Mouse (Mus musculus): ENCODE measurements around the gene Efnb3. TPM values are rescaled to one million over a fixed set of nuclear protein-coding genes. Genes with fewer than 3 reads are reported as not detected.
A peak's percentile ranks its signal among the peaks of the same experiment; 100 is the strongest.

Gene Efnb3
- polyA plus RNA-seq, 1 experiment = 0.36 TPM

DNA sequence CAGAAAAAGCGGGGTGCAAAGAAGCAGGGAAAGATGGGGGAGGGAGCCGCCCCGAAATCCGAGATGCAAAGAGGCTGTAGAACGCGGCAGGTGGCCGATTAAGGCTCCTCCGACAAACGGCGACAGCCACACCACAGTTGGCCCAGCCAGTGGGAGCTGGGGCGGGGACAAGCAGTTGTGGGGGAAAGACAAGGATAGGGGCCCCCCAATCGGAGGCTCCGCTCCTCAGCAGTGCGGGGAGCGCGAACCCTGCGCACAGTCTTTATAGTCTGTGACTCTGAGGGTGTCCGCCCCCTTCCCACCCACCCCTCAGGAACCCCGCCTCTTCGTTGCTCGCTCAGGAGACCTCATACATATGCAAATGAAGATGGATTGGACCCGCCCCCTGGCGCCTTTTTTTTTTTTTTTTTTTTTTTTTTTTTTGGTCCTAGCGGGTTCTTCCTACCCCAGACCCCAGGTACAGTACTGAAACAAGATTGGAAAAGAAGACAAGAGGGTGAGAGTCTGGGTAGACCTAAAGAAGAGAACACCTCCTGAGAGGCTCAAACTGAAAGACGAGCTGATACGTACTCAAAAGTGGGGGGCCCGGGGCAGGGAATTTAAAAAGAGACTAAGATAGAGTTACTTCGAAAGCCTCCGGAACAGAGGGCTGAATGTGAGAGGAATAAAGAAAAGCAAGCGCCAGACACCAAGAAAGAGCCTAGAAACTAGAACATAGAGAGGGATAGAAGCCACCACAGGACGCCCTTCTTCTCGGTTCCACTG, 45.9 kb upstream of the Efnb3 start, which contains the start of gene Atp1b2:
Gene Atp1b2, minus strand, starts transcription at position 217 of the 765 bp plus-strand sequence.
- Histone ChIP-seq H3K27me3 (ENCODE audit: control insufficient read depth, insufficient read depth, insufficient read length) (peaks cover 27% of the 10 kb centered on the region), H3K36me3 (ENCODE audit: control insufficient read depth, insufficient read depth) (no peaks in the 10 kb centered on the region), H3K4me2 (ENCODE audit: low read depth) (peak within 1 kb of the TSS; percentile 99), H3K4me3 (peak within 1 kb of the TSS; percentile 24), H3K79me2 (ENCODE audit: control insufficient read depth, insufficient read depth) (no peaks in the 10 kb centered on the region), H3ac (ENCODE audit: control insufficient read depth, insufficient read length) (peak within 1 kb of the TSS; percentile 10)
- TF ChIP-seq POLR2A (IDR thresholded peaks at IDR 0.05; ENCODE audit: insufficient read length, low read depth) (peak; percentile 57), E2F4 (IDR thresholded peaks at IDR 0.05; ENCODE audit: insufficient read depth) (no peak), CEBPB (IDR thresholded peaks at IDR 0.05; ENCODE audit: insufficient read depth, poor library complexity, severe bottlenecking) (no peak), REST (IDR thresholded peaks at IDR 0.05; ENCODE audit: insufficient read depth, insufficient read length) (no peak), TCF3 (IDR thresholded peaks at IDR 0.05; ENCODE audit: insufficient read length, low read depth) (no peak), MYOD1 (IDR thresholded peaks at IDR 0.05; ENCODE audit: control insufficient read depth in 1 of 3, insufficient read length in 2 of 3, low read depth in 2 of 3) (peak in 2 of 3 experiments; percentile 18 to 59), MAX (IDR thresholded peaks at IDR 0.05; ENCODE audit: low read depth) (no peak), USF1 (IDR thresholded peaks at IDR 0.05; ENCODE audit: low read depth) (no peak), POLR2AphosphoS2 (IDR thresholded peaks at IDR 0.05; ENCODE audit: insufficient read length, low read depth) (no peak), MYOG (IDR thresholded peaks at IDR 0.05; ENCODE audit: control insufficient read depth in 1 of 3, insufficient read depth in 1 of 3, insufficient read length in 2 of 3, low read depth in 2 of 3) (peak in 1 of 3 experiments; percentile 55), SRF (IDR thresholded peaks at IDR 0.05; ENCODE audit: control insufficient read depth, insufficient read length, low read depth) (no peak), TCF12 (IDR thresholded peaks at IDR 0.05; ENCODE audit: insufficient read depth, poor library complexity, severe bottlenecking) (no peak)

DNA sequence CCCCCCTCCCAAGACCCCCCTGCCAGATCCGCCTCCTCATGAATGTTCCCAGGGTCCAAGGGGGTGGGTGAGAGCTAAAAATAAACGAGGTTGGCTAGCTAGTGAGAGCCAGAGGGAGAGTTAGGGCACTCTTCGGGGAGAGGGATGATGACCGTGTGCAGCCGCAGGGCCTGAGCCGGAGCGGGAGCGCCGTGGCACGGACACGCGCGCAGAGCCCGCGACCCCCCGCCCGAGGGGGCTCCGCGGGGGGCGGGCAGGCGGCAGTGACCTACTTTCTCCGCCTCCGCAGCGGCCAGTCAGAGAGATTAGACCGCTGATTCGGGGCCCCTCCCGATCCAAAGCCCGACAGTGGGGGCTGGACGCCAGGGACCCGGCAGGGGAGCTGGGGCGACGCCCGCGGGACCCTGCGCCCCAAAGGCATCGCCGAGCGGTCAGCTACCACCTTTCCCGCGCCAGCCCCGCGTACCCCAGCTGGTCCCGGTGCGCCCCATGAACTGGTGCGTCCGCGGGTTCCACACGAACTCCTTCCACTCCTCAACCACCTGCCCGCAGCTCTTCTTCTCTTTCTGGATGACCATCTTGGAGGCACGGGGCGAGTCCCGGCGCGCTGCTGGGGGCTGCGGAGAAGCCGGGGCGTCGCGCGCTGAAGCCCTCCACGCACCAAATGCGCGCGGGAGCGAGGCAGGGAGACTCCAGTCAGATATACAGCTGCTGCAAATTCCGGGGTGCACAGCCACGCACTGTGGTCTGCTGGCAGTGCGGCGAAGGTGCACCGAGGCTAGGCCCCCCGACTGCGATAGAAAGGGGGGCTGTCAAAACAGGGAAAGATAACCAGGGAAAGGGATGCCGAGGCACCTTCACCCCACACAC, 45.0 kb upstream of the Efnb3 start:
- peak overlapping the region; percentile 99 for H3K4me2 ChIP-seq (ENCODE audit: low read depth)
- no peaks in the 10 kb centered on the region for H3K36me3 ChIP-seq (ENCODE audit: control insufficient read depth, insufficient read depth)
- peak overlapping the region; percentile 10 for H3ac ChIP-seq (ENCODE audit: control insufficient read depth, insufficient read length)
- no peaks in the 10 kb centered on the region for H3K79me2 ChIP-seq (ENCODE audit: control insufficient read depth, insufficient read depth)
- TF ChIP-seq MYOG (IDR thresholded peaks at IDR 0.05; ENCODE audit: control insufficient read depth in 1 of 3, insufficient read depth in 1 of 3, insufficient read length in 2 of 3, low read depth in 2 of 3) (no peak), TCF3 (IDR thresholded peaks at IDR 0.05; ENCODE audit: insufficient read length, low read depth) (no peak)
- peak overlapping the region; percentile 24 for H3K4me3 ChIP-seq
- peaks cover 24% of the 10 kb centered on the region for H3K27me3 ChIP-seq (ENCODE audit: control insufficient read depth, insufficient read depth, insufficient read length)

DNA sequence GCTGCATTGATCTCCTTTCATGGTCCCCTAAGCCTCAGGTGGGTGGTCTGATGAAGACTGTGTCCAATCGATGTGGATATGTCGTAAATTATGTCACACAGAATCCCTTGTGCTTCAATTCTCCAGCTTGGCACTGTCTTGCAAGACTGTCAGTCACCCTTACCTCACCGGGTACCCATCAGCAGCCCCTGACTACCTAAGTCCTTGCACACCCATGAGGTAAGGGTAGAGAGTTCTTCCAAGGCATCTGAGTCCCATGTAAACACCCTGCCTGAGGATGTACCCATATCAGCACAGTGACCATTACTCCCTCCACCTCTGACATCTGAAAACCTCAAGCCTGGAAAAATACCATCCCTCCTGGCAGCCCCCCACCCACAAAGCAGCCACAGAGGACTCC, 44.3 kb upstream of the Efnb3 start:
- peaks cover 24% of the 10 kb centered on the region for H3K27me3 ChIP-seq (ENCODE audit: control insufficient read depth, insufficient read depth, insufficient read length)
- no peak for TF ChIP-seq TCF3 (IDR thresholded peaks at IDR 0.05; ENCODE audit: insufficient read length, low read depth)
- TF ChIP-seq CEBPB (IDR thresholded peaks at IDR 0.05; ENCODE audit: insufficient read depth, poor library complexity, severe bottlenecking) = no peak
- no peak for TF ChIP-seq POLR2AphosphoS2 (IDR thresholded peaks at IDR 0.05; ENCODE audit: insufficient read length, low read depth)
- no peak for TF ChIP-seq MAX (IDR thresholded peaks at IDR 0.05; ENCODE audit: low read depth)
- TF ChIP-seq POLR2A (IDR thresholded peaks at IDR 0.05; ENCODE audit: insufficient read length, low read depth) = no peak
- no peak for TF ChIP-seq REST (IDR thresholded peaks at IDR 0.05; ENCODE audit: insufficient read depth, insufficient read length)
- TF ChIP-seq MYOD1 (IDR thresholded peaks at IDR 0.05; ENCODE audit: control insufficient read depth in 1 of 3, insufficient read length in 2 of 3, low read depth in 2 of 3) = no peak
- TF ChIP-seq E2F4 (IDR thresholded peaks at IDR 0.05; ENCODE audit: insufficient read depth) = no peak
- no peak for TF ChIP-seq SRF (IDR thresholded peaks at IDR 0.05; ENCODE audit: control insufficient read depth, insufficient read length, low read depth)
- TF ChIP-seq TCF12 (IDR thresholded peaks at IDR 0.05; ENCODE audit: insufficient read depth, poor library complexity, severe bottlenecking) = no peak
- TF ChIP-seq MYOG (IDR thresholded peaks at IDR 0.05; ENCODE audit: control insufficient read depth in 1 of 3, insufficient read depth in 1 of 3, insufficient read length in 2 of 3, low read depth in 2 of 3) = no peak
- TF ChIP-seq USF1 (IDR thresholded peaks at IDR 0.05; ENCODE audit: low read depth) = no peak
- no peaks in the 10 kb centered on the region for H3K79me2 ChIP-seq (ENCODE audit: control insufficient read depth, insufficient read depth)
- no peak overlapping the region for H3K4me3 ChIP-seq
- no peak overlapping the region for H3ac ChIP-seq (ENCODE audit: control insufficient read depth, insufficient read length)
- H3K4me2 ChIP-seq (ENCODE audit: low read depth) = peak overlapping the region; percentile 99
- H3K36me3 ChIP-seq (ENCODE audit: control insufficient read depth, insufficient read depth) = no peaks in the 10 kb centered on the region

DNA sequence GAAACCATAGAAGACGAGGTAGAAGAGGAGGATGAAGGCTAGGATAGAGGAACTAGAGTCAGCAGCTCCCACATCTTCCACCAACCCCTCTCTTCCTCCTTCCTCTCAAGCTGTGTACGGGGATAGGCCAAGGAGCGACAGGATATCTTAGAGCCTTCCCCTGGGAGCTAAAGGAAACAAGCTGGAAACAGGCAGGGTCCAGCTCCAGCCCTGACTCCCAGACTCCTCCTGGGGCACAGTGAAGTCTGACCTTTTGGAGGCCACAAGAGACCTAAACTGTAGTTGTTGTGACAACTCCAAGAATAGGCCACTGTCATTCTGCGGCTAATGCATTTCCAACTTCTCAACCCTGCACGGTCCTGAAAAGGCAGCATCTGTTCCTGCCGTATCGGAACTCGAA, 43.5 kb upstream of the Efnb3 start:
- Histone ChIP-seq H3K4me3 (no peak overlapping the region), H3K79me2 (ENCODE audit: control insufficient read depth, insufficient read depth) (no peaks in the 10 kb centered on the region), H3K27me3 (ENCODE audit: control insufficient read depth, insufficient read depth, insufficient read length) (peaks cover 24% of the 10 kb centered on the region), H3K36me3 (ENCODE audit: control insufficient read depth, insufficient read depth) (no peaks in the 10 kb centered on the region), H3ac (ENCODE audit: control insufficient read depth, insufficient read length) (no peak overlapping the region), H3K4me2 (ENCODE audit: low read depth) (no peak overlapping the region)
- TF ChIP-seq POLR2AphosphoS2 (IDR thresholded peaks at IDR 0.05; ENCODE audit: insufficient read length, low read depth) = no peak
- TF ChIP-seq POLR2A (IDR thresholded peaks at IDR 0.05; ENCODE audit: insufficient read length, low read depth) = no peak
- TF ChIP-seq MYOG (IDR thresholded peaks at IDR 0.05; ENCODE audit: control insufficient read depth in 1 of 3, insufficient read depth in 1 of 3, insufficient read length in 2 of 3, low read depth in 2 of 3) = no peak
- no peak for TF ChIP-seq CEBPB (IDR thresholded peaks at IDR 0.05; ENCODE audit: insufficient read depth, poor library complexity, severe bottlenecking)
- no peak for TF ChIP-seq USF1 (IDR thresholded peaks at IDR 0.05; ENCODE audit: low read depth)
- no peak for TF ChIP-seq TCF3 (IDR thresholded peaks at IDR 0.05; ENCODE audit: insufficient read length, low read depth)
- TF ChIP-seq MAX (IDR thresholded peaks at IDR 0.05; ENCODE audit: low read depth) = no peak
- no peak for TF ChIP-seq TCF12 (IDR thresholded peaks at IDR 0.05; ENCODE audit: insufficient read depth, poor library complexity, severe bottlenecking)
- TF ChIP-seq SRF (IDR thresholded peaks at IDR 0.05; ENCODE audit: control insufficient read depth, insufficient read length, low read depth) = no peak

Data from myocyte (in vitro differentiated cells).